Mouse (Mus musculus): Measurements from ENCODE around the gene Prmt3.

GRCm38 (mm10) chr7:49824043-49824442 lies 45.9 kb downstream of the Prmt3 start:
- no peak for TF ChIP-seq CTCF (IDR thresholded peaks at IDR 0.05; ENCODE audit: low read depth)
- no peak for TF ChIP-seq EP300 (IDR thresholded peaks at IDR 0.05; ENCODE audit: low read depth)
